Mouse (Mus musculus): Measurements from ENCODE around the gene Acsl1. TPM values are rescaled to one million over a fixed set of nuclear protein-coding genes. Genes with fewer than 3 reads are reported as not detected.
A peak's percentile ranks its signal among the peaks of the same experiment; 100 is the strongest.
"Not testable (repeated sequence)": the region's sequence is repeated elsewhere in the genome, so short reads cannot be mapped to it uniquely, and the experiment has no call there.

Acsl1 gene
- polyA plus RNA-seq, 1 experiment = 39.1 TPM

GRCm38 (mm10) chr8:46567946-46568345 is 97.1 kb downstream of the Acsl1 start:
- WGBS = 72% methylated on average over 8 of the region's 8 CpGs
- TF ChIP-seq CTCF (IDR thresholded peaks at IDR 0.05; ENCODE audit: insufficient read depth, low read length) = no peak
- no peak for TF ChIP-seq POLR2A (IDR thresholded peaks at IDR 0.05; ENCODE audit: borderline replicate concordance, extremely low read depth, low read depth, low read length)
- peaks cover 5% of the 10 kb centered on the region for H3K4me1 ChIP-seq (ENCODE audit: control insufficient read depth, insufficient read depth, low read length)
- DNase-seq = peak; percentile 71
- H3K4me3 ChIP-seq (replicated peaks; ENCODE audit: extremely low read depth, low read depth, low read length) = no peak overlapping the region

GRCm38 (mm10) chr8:46568942-46569341 is 98.1 kb downstream of the Acsl1 start:
- 69% methylated on average over 2 of the region's 2 CpGs for WGBS
- Histone ChIP-seq H3K4me1 (ENCODE audit: control insufficient read depth, insufficient read depth, low read length) (peaks cover 5% of the 10 kb centered on the region), H3K4me3 (replicated peaks; ENCODE audit: extremely low read depth, low read depth, low read length) (no peak overlapping the region)
- no peak for DNase-seq
- 0 out of 2 replicates have a peak, but pooled peaks have one; percentile 3 for TF ChIP-seq CTCF (IDR thresholded peaks at IDR 0.05; ENCODE audit: insufficient read depth, low read length)
- TF ChIP-seq POLR2A (IDR thresholded peaks at IDR 0.05; ENCODE audit: borderline replicate concordance, extremely low read depth, low read depth, low read length) = no peak

- DNase-seq = peak; percentile 32
- TF ChIP-seq CTCF (IDR thresholded peaks at IDR 0.05; ENCODE audit: insufficient read depth, low read length) = no peak
- WGBS = 44% methylated on average over 19 of the region's 19 CpGs
Measured at GRCm38 (mm10) chr8:46569659-46570441, 99.0 kb downstream of the Acsl1 start.

GRCm38 (mm10) chr8:46570673-46571072 is 99.8 kb downstream of the Acsl1 start:
- DNase-seq = no peak
- no peak overlapping the region for H3K4me3 ChIP-seq (replicated peaks; ENCODE audit: extremely low read depth, low read depth, low read length)
- 85% methylated on average over 14 of the region's 14 CpGs for WGBS
- TF ChIP-seq POLR2A (IDR thresholded peaks at IDR 0.05; ENCODE audit: borderline replicate concordance, extremely low read depth, low read depth, low read length) = no peak
- no peak for TF ChIP-seq CTCF (IDR thresholded peaks at IDR 0.05; ENCODE audit: insufficient read depth, low read length)
- peaks cover 5% of the 10 kb centered on the region for H3K4me1 ChIP-seq (ENCODE audit: control insufficient read depth, insufficient read depth, low read length)

More at GRCm38 (mm10) chr8:46569659-46570441, 99.0 kb downstream of the Acsl1 start:
- H3K4me3 ChIP-seq (replicated peaks; ENCODE audit: extremely low read depth, low read depth, low read length) = no peak overlapping the region
- H3K4me1 ChIP-seq (ENCODE audit: control insufficient read depth, insufficient read depth, low read length) = peaks cover 5% of the 10 kb centered on the region

- Histone ChIP-seq H3K4me1 (ENCODE audit: control insufficient read depth, insufficient read depth, low read length) (peaks cover 5% of the 10 kb centered on the region), H3K4me3 (replicated peaks; ENCODE audit: extremely low read depth, low read depth, low read length) (no peak overlapping the region)
- no peak for DNase-seq
- TF ChIP-seq POLR2A (IDR thresholded peaks at IDR 0.05; ENCODE audit: borderline replicate concordance, extremely low read depth, low read depth, low read length) (no peak), CTCF (IDR thresholded peaks at IDR 0.05; ENCODE audit: insufficient read depth, low read length) (no peak)
- WGBS = 94% methylated on average over 2 of the region's 2 CpGs
Measured at GRCm38 (mm10) chr8:46573446-46573845, 102.6 kb downstream of the Acsl1 start.

GRCm38 (mm10) chr8:46573964-46574363 is 103.1 kb downstream of the Acsl1 start:
- no peak for TF ChIP-seq POLR2A (IDR thresholded peaks at IDR 0.05; ENCODE audit: borderline replicate concordance, extremely low read depth, low read depth, low read length)
- DNase-seq = no peak
- no peak overlapping the region for H3K4me3 ChIP-seq (replicated peaks; ENCODE audit: extremely low read depth, low read depth, low read length)
- peaks cover 5% of the 10 kb centered on the region for H3K4me1 ChIP-seq (ENCODE audit: control insufficient read depth, insufficient read depth, low read length)
- WGBS = 91% methylated on average over 2 of the region's 2 CpGs

- Histone ChIP-seq H3K4me3 (replicated peaks; ENCODE audit: extremely low read depth, low read depth, low read length) (no peak overlapping the region), H3K4me1 (ENCODE audit: control insufficient read depth, insufficient read depth, low read length) (no peaks in the 10 kb centered on the region)
- DNase-seq = no peak
- 96% methylated on average over 9 of the region's 9 CpGs for WGBS
- TF ChIP-seq CTCF (IDR thresholded peaks at IDR 0.05; ENCODE audit: insufficient read depth, low read length) = no peak
- no peak for TF ChIP-seq POLR2A (IDR thresholded peaks at IDR 0.05; ENCODE audit: borderline replicate concordance, extremely low read depth, low read depth, low read length)
Measured at GRCm38 (mm10) chr8:46578794-46579193, 108.0 kb downstream of the Acsl1 start.

- WGBS = 70% methylated on average over 4 of the region's 4 CpGs
- DNase-seq; H3K4me3 ChIP-seq (replicated peaks; ENCODE audit: extremely low read depth, low read depth, low read length); H3K4me1 ChIP-seq (ENCODE audit: control insufficient read depth, insufficient read depth, low read length): not testable (repeated sequence)
Measured at GRCm38 (mm10) chr8:46584328-46584727, 113.5 kb downstream of the Acsl1 start.

GRCm38 (mm10) chr8:46585576-46585975 is 114.7 kb downstream of the Acsl1 start:
- no peak for DNase-seq
- Histone ChIP-seq H3K4me1 (ENCODE audit: control insufficient read depth, insufficient read depth, low read length) (no peaks in the 10 kb centered on the region), H3K4me3 (replicated peaks; ENCODE audit: extremely low read depth, low read depth, low read length) (no peak overlapping the region)
- no peak for TF ChIP-seq POLR2A (IDR thresholded peaks at IDR 0.05; ENCODE audit: borderline replicate concordance, extremely low read depth, low read depth, low read length)
- TF ChIP-seq CTCF (IDR thresholded peaks at IDR 0.05; ENCODE audit: insufficient read depth, low read length) = no peak
- WGBS = 55% methylated on average over 3 of the region's 3 CpGs

Other genes starting within 250 kb of the Acsl1 start
- not detected in 2 replicates for gene Helt, start 176.4 kb upstream of the Acsl1 start, polyA plus RNA-seq (2012; rRNA removed)
- 0.84 and 1.3 TPM in 2 replicates for gene Cenpu, start 81.0 kb downstream of the Acsl1 start, polyA plus RNA-seq (2012; rRNA removed)
- 0.81 and 1.8 TPM in 2 replicates for gene Primpol, start 146.2 kb downstream of the Acsl1 start, polyA plus RNA-seq (2012; rRNA removed)
- gene Casp3, start 146.3 kb downstream of the Acsl1 start, polyA plus RNA-seq (2012; rRNA removed) = 2.6 and 5.4 TPM in 2 replicates

All from lung, adult 2 months (tissue).